Mouse (Mus musculus) midbrain, embryonic 15.5 days (tissue): ENCODE data around the gene Akap13. TPM values are rescaled to one million over a fixed set of nuclear protein-coding genes. Genes with fewer than 3 reads are reported as not detected.
"Not testable (repeated sequence)": the region's sequence is repeated elsewhere in the genome, so short reads cannot be mapped to it uniquely, and the experiment has no call there.

Source experiments
- ATAC-seq: fragments of 200-750 bp; cut with Nextera tagmentation; replicated peaks from 2 replicates; pipeline ENCODE4 v1.8.0; 2017; ENCODE audit warnings: moderate TSS enrichment
- H3K27ac ChIP-seq: fragments of 300-500 bp; sonication (generic); 2 replicates; pipeline ENCODE4 v1.5.1; 2015; ENCODE audit warnings: mild to moderate bottlenecking, inconsistent platforms
- H3K27me3 ChIP-seq: fragments of 300-500 bp; sonication (generic); replicated peaks from 2 replicates; pipeline ENCODE4 v1.6.1; 2015; ENCODE audit warnings: inconsistent platforms
- H3K36me3 ChIP-seq: fragments of 300-500 bp; sonication (generic); replicated peaks from 2 replicates; pipeline ENCODE4 v1.6.1; 2015; ENCODE audit warnings: inconsistent platforms
- H3K4me1 ChIP-seq: fragments of 300-500 bp; sonication (generic); 2 replicates; pipeline ENCODE4 v1.6.1; 2015; ENCODE audit warnings: inconsistent platforms
- H3K4me2 ChIP-seq: fragments of 300-500 bp; sonication (generic); 2 replicates; pipeline ENCODE4 v1.6.1; 2015; ENCODE audit warnings: inconsistent platforms, mild to moderate bottlenecking, moderate library complexity
- H3K4me3 ChIP-seq: fragments of 300-500 bp; sonication (generic); 2 replicates; pipeline ENCODE4 v1.5.1; 2015; ENCODE audit warnings: mild to moderate bottlenecking, inconsistent platforms
- H3K9ac ChIP-seq: fragments of 300-500 bp; sonication (generic); 2 replicates; pipeline ENCODE4 v1.6.1; 2015; ENCODE audit warnings: mild to moderate bottlenecking, inconsistent platforms
- H3K9me3 ChIP-seq: fragments of 300-500 bp; sonication (generic); 2 replicates; pipeline ENCODE4 v1.6.1; 2016; ENCODE audit warnings: inconsistent platforms
- WGBS: fragments of 180-500 bp; shearing (Covaris S2); methylation state at CpG from one replicate; pipeline ENCODE4 v1.1.7; 2015; ENCODE audit warnings: mixed read lengths; 5-methylcytosine and 5-hydroxymethylcytosine counted together
- polyA plus RNA-seq: library from polyadenylated mRNA; unstranded; fragments of >200 nt; fragmentation: Nextera tagmentation; extraction: Ambion mirVana; gene quantifications from 2 replicates; pipeline ENCODE4 v1.2.1, GENCODE M21; 2015

Akap13 gene
- polyA plus RNA-seq, 1 experiment from 2014 or later: 16.1 TPM

DNA sequence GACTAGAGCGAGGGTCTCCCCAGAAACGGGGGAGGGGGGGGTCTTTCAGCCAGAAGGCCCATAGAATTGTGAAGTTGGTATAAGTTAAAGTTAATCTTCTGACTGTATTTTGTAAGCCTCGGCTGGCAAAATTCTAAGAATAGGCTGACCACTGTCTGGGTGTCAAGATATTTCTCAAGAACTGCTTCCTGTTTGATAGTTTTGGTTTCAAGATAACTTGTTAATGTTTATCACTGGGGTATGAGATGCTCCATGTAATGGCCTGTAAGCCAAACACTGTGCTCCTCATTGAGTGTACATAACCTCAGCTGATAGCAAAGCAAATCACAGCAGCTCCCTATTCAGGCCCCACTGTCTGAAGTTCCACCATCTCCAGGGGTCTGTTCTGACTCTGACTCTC, 332.0 kb downstream of the Akap13 start:
- ATAC-seq: no peak
- WGBS: 78% methylated on average over 3 of the region's 3 CpGs
- H3K4me2 ChIP-seq: no peak overlapping the region

GRCm38 (mm10) chr7:75788069-75788800, 332.9 kb downstream of the Akap13 start:
- ATAC-seq, H3K36me3 ChIP-seq: not testable (repeated sequence)
- 74% methylated on average over 5 of the region's 7 CpGs for WGBS

More for the DNA sequence above, 332.0 kb downstream of the Akap13 start:
- Histone ChIP-seq H3K36me3 (no peaks in the 10 kb centered on the region), H3K27ac (no peak overlapping the region), H3K27me3 (no peaks in the 10 kb centered on the region), H3K4me1 (no peaks in the 10 kb centered on the region), H3K9me3 (no peaks in the 10 kb centered on the region), H3K9ac (no peak overlapping the region), H3K4me3 (no peak overlapping the region)

GRCm38 (mm10) chr7:75788801-75789135, 333.4 kb downstream of the Akap13 start:
- 84% methylated on average over 3 of the region's 3 CpGs for WGBS
- H3K36me3 ChIP-seq, H3K27ac ChIP-seq, H3K27me3 ChIP-seq, H3K9ac ChIP-seq, H3K9me3 ChIP-seq, H3K4me2 ChIP-seq, H3K4me3 ChIP-seq, H3K4me1 ChIP-seq, ATAC-seq: not testable (repeated sequence)

More at GRCm38 (mm10) chr7:75788069-75788800, 332.9 kb downstream of the Akap13 start:
- not testable (repeated sequence) for H3K27ac ChIP-seq, H3K9me3 ChIP-seq, H3K4me3 ChIP-seq, H3K4me2 ChIP-seq, H3K4me1 ChIP-seq, H3K27me3 ChIP-seq, H3K9ac ChIP-seq

GRCm38 (mm10) chr7:75789746-75790145, 334.4 kb downstream of the Akap13 start:
- no peak overlapping the region for H3K4me3 ChIP-seq
- no peak for ATAC-seq
- H3K4me2 ChIP-seq: no peak overlapping the region
- H3K9ac ChIP-seq: no peak overlapping the region
- H3K27ac ChIP-seq: no peak overlapping the region
- H3K9me3 ChIP-seq: no peaks in the 10 kb centered on the region
- H3K27me3 ChIP-seq: no peaks in the 10 kb centered on the region
- 95% methylated on average over 6 of the region's 6 CpGs for WGBS
- no peaks in the 10 kb centered on the region for H3K36me3 ChIP-seq
- H3K4me1 ChIP-seq: no peaks in the 10 kb centered on the region

DNA sequence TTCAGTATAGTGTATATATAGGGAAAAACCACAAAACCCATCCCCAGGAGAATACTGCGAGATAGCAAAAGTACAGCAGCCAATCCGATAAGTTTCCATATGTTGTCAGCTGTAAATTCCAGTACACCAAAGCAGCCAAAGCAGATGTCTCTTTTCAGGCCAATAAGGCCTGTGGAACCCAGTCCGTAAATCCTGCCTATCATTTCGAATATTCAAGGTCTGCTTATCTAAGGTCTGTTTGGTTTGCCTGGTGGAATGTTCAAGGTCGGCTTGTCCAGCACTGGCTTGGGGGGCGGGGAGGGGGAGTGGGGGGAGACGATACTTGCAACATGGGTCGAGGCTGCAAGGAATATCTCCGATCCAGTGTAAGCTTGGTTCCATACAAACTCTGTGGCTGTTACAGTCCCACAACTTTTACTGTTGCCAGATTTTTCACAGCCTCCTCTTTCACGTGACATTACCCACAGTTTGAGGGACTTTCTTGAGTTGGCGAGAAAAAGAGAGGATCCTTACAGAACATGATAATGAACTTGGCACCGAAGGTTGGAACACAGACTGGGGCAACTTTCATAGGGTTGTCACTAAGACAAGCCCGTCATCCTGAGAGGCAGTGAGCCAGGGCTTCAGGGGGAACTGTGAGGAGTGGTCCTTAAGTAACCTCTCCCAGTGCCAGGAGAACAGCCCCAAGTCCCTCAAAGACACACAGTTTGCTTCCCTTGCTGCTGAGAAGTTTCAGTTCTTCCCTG, 335.9 kb downstream of the Akap13 start:
- not testable (repeated sequence) for H3K27me3 ChIP-seq, H3K4me2 ChIP-seq, H3K9ac ChIP-seq, H3K9me3 ChIP-seq, H3K36me3 ChIP-seq, ATAC-seq, H3K4me3 ChIP-seq, H3K4me1 ChIP-seq, H3K27ac ChIP-seq
- WGBS: 88% methylated on average over 13 of the region's 13 CpGs

DNA sequence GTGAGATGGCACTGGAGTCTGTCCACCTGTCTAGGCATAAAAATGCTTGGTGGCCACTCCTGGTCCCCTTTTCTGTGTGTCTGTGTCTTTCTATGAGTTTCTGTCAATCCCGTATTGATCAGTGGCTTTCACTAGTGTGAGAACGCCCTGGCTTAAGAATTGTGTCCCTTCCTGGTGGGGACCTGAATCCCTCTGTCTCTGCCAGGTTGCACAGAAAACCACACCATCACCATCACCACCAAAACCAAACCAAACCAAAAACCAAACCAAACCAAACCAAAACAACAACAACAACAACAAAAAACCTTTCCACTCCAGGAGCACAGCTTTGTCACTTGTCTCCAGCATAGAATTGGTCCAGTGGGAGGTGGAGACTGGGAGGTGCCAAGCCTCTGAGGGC, 337.8 kb downstream of the Akap13 start:
- Histone ChIP-seq H3K27me3 (no peaks in the 10 kb centered on the region), H3K4me2 (no peak overlapping the region), H3K36me3 (no peaks in the 10 kb centered on the region), H3K9ac (no peak overlapping the region), H3K27ac (no peak overlapping the region), H3K4me1 (no peaks in the 10 kb centered on the region), H3K4me3 (no peak overlapping the region), H3K9me3 (no peaks in the 10 kb centered on the region)
- no peak for ATAC-seq
- 63% methylated on average over 2 of the region's 2 CpGs for WGBS

- no peaks in the 10 kb centered on the region for H3K36me3 ChIP-seq
- H3K4me3 ChIP-seq: no peak overlapping the region
- H3K9ac ChIP-seq: no peak overlapping the region
- no peak overlapping the region for H3K4me2 ChIP-seq
- no peaks in the 10 kb centered on the region for H3K4me1 ChIP-seq
- ATAC-seq: no peak
- WGBS: 64% methylated on average over 3 of the region's 3 CpGs
- no peak overlapping the region for H3K27ac ChIP-seq
- H3K27me3 ChIP-seq: no peaks in the 10 kb centered on the region
- no peaks in the 10 kb centered on the region for H3K9me3 ChIP-seq
Observed at GRCm38 (mm10) chr7:75793654-75794335, 338.5 kb downstream of the Akap13 start.

- 95% methylated on average over 8 of the region's 8 CpGs for WGBS
- H3K4me2 ChIP-seq: no peak overlapping the region
- H3K4me3 ChIP-seq: no peak overlapping the region
- no peaks in the 10 kb centered on the region for H3K36me3 ChIP-seq
- H3K27me3 ChIP-seq: no peaks in the 10 kb centered on the region
- no peaks in the 10 kb centered on the region for H3K9me3 ChIP-seq
- H3K4me1 ChIP-seq: no peaks in the 10 kb centered on the region
- H3K27ac ChIP-seq: no peak overlapping the region
- no peak overlapping the region for H3K9ac ChIP-seq
- ATAC-seq: no peak
Observed at GRCm38 (mm10) chr7:75795106-75795505, 339.8 kb downstream of the Akap13 start.

DNA sequence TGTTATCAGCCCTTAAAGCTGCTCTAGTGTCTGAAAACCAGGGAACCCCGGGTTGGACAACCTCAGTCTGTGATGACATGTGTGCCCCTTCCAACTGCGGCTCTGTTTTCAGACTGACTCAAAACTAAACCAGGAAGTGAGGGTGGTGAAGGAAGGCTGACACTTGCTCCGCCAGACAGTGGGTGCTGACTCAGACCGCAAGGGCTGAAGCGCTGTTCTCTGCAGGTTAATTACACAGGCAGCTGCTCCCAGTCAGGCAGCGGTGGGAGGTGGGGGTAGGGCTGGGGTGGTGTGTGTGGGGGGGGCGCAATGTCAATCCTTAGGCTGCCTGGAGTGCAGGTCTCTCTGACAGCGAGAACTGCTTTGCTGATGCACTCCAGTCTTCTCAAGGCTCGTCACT, 341.1 kb downstream of the Akap13 start:
- no peak overlapping the region for H3K4me3 ChIP-seq
- H3K27me3 ChIP-seq: no peaks in the 10 kb centered on the region
- 33% methylated on average over 9 of the region's 9 CpGs for WGBS
- no peak for ATAC-seq
- no peak overlapping the region for H3K27ac ChIP-seq
- no peaks in the 10 kb centered on the region for H3K36me3 ChIP-seq
- H3K9me3 ChIP-seq: no peaks in the 10 kb centered on the region
- H3K4me1 ChIP-seq: no peaks in the 10 kb centered on the region
- no peak overlapping the region for H3K4me2 ChIP-seq
- H3K9ac ChIP-seq: no peak overlapping the region

- no peak for ATAC-seq
- Histone ChIP-seq H3K27ac (no peak overlapping the region), H3K9me3 (no peaks in the 10 kb centered on the region), H3K4me1 (no peaks in the 10 kb centered on the region), H3K9ac (no peak overlapping the region), H3K4me3 (no peak overlapping the region), H3K36me3 (no peaks in the 10 kb centered on the region), H3K27me3 (no peaks in the 10 kb centered on the region), H3K4me2 (no peak overlapping the region)
- 80% methylated on average over 4 of the region's 4 CpGs for WGBS
Observed at GRCm38 (mm10) chr7:75800530-75800929, 345.2 kb downstream of the Akap13 start.

- no peaks in the 10 kb centered on the region for H3K9me3 ChIP-seq
- H3K4me3 ChIP-seq: no peak overlapping the region
- ATAC-seq: no peak
- H3K36me3 ChIP-seq: no peaks in the 10 kb centered on the region
- no peak overlapping the region for H3K27ac ChIP-seq
- no peak overlapping the region for H3K4me2 ChIP-seq
- no peak overlapping the region for H3K9ac ChIP-seq
- 91% methylated on average over 3 of the region's 3 CpGs for WGBS
- no peaks in the 10 kb centered on the region for H3K4me1 ChIP-seq
- H3K27me3 ChIP-seq: no peaks in the 10 kb centered on the region
Observed at GRCm38 (mm10) chr7:75801022-75801421, 345.7 kb downstream of the Akap13 start.

DNA sequence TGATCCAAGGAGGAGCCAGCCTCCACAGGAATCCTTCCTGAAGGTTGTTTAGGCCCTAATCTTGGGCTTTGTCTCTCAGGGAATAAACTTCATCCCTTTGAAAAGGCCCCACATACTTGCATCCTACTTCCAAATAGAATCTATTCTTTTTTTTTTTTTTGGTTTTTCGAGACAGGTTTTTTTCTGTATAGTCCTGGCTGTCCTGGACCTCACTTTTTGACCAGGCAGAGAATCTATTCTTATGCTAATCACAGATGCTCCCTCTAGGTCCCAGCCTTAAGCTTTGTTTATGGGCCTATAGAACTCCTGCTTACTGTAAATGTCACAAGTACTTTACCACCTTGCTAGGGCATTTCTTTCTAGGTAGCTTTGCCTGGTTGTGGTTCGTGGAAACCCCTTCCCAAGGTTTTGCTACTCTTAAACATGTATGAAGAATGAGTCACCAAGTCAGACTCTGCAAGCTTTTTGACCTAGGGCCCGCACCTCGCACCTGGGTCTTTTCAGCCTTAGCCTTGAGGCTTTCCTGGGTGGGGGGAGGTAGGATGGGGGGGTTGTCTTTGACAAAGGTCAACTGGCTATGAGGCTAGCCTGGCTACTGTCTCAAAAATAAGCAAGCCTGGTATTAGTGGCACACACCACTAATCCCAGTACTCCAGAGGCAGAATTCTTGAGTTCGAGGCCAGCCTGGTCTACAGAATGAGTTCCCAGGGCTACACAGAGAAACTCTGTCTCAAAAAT, 346.5 kb downstream of the Akap13 start:
- Histone ChIP-seq H3K36me3 (no peaks in the 10 kb centered on the region), H3K9ac (no peak overlapping the region), H3K9me3 (no peaks in the 10 kb centered on the region), H3K27me3 (no peaks in the 10 kb centered on the region), H3K4me3 (no peak overlapping the region), H3K27ac (no peak overlapping the region), H3K4me1 (peaks cover 4% of the 10 kb centered on the region; the same call in 1 of the 2 replicates), H3K4me2 (no peak overlapping the region)
- 85% methylated on average over 5 of the region's 5 CpGs for WGBS
- ATAC-seq: no peak
